Mouse (Mus musculus): ENCODE data around the gene Scgb2b19. TPM values are rescaled to one million over a fixed set of nuclear protein-coding genes. Genes with fewer than 3 reads are reported as not detected.
"Not testable (repeated sequence)": the region's sequence is repeated elsewhere in the genome, so short reads cannot be mapped to it uniquely, and the experiment has no call there.

Scgb2b19 gene
- polyA plus RNA-seq (2015; fragmentation: Nextera tagmentation; extraction: Ambion mirVana), result not detected in 2 replicates

DNA sequence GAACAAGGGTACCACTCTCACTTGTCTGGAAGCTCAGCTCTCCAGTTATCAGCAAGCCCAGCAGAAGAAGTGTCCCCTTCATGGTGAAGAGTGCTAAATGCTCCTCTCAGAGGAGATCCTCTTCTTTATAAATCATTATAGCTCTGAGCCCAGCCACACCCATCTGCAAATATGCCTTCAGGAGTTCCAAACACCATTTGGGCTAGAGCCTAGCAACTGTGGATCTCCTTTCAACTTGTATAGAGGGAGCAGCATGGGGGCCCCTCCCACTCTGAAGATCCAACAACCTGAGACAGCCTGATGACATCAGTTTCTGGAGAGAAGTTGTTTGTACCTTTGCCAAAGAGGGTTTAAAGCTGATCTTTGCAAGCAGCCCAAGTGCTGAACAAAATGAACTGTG is at the start of gene Scgb2b19:
Gene Scgb2b19 (minus strand): TSS at position 101 of the 400 bp plus-strand sequence.
- DNase-seq (ENCODE audit: low spot score), result not testable (repeated sequence)

GRCm38 (mm10) chr7:33286991-33287390 is 6.9 kb upstream of the Scgb2b19 start, which contains the start of gene Scgb1b19:
Gene Scgb1b19 (plus strand): TSS chr7:33287291.
- DNase-seq (ENCODE audit: low spot score), result not testable (repeated sequence)

Other genes with a start within 250 kb of the Scgb2b19 start
- 0.39 TPM in 1 of 2 replicates, not detected in the other for gene Scgb2b17, start 223.8 kb downstream of the Scgb2b19 start, polyA plus RNA-seq (2015; fragmentation: Nextera tagmentation; extraction: Ambion mirVana)
- not detected in 2 replicates for gene Scgb1b17, start 216.9 kb downstream of the Scgb2b19 start, polyA plus RNA-seq (2015; fragmentation: Nextera tagmentation; extraction: Ambion mirVana)
- gene Scgb2b18, start 106.5 kb downstream of the Scgb2b19 start, polyA plus RNA-seq (2015; fragmentation: Nextera tagmentation; extraction: Ambion mirVana), result not detected in 2 replicates
- not detected in 2 replicates for gene Scgb1b18, start 94.8 kb downstream of the Scgb2b19 start, polyA plus RNA-seq (2015; fragmentation: Nextera tagmentation; extraction: Ambion mirVana)
- not detected in 2 replicates for gene Scgb1b19, start 7.0 kb upstream of the Scgb2b19 start, polyA plus RNA-seq (2015; fragmentation: Nextera tagmentation; extraction: Ambion mirVana)
- not detected in 2 replicates for gene Scgb2b20, start 86.0 kb upstream of the Scgb2b19 start, polyA plus RNA-seq (2015; fragmentation: Nextera tagmentation; extraction: Ambion mirVana)
- gene Scgb1b20, start 92.9 kb upstream of the Scgb2b19 start, polyA plus RNA-seq (2015; fragmentation: Nextera tagmentation; extraction: Ambion mirVana), result not detected in 2 replicates
- gene Scgb2b21, start 240.1 kb upstream of the Scgb2b19 start, polyA plus RNA-seq (2015; fragmentation: Nextera tagmentation; extraction: Ambion mirVana), result not detected in 2 replicates